Mouse (Mus musculus) thymus, postnatal 10 days (tissue): ENCODE results near the gene 1110008L16Rik.
"Not testable (repeated sequence)": the region's sequence is repeated elsewhere in the genome, so short reads cannot be mapped to it uniquely, and the experiment has no call there.

ENCODE experiments used
- DNase-seq, 2 experiments: peaks; one replicate each; pipeline ENCODE4 v3.0.0; 2021; ENCODE audit warnings: low spot score in 2 of 2

The 1110008L16Rik gene

DNA sequence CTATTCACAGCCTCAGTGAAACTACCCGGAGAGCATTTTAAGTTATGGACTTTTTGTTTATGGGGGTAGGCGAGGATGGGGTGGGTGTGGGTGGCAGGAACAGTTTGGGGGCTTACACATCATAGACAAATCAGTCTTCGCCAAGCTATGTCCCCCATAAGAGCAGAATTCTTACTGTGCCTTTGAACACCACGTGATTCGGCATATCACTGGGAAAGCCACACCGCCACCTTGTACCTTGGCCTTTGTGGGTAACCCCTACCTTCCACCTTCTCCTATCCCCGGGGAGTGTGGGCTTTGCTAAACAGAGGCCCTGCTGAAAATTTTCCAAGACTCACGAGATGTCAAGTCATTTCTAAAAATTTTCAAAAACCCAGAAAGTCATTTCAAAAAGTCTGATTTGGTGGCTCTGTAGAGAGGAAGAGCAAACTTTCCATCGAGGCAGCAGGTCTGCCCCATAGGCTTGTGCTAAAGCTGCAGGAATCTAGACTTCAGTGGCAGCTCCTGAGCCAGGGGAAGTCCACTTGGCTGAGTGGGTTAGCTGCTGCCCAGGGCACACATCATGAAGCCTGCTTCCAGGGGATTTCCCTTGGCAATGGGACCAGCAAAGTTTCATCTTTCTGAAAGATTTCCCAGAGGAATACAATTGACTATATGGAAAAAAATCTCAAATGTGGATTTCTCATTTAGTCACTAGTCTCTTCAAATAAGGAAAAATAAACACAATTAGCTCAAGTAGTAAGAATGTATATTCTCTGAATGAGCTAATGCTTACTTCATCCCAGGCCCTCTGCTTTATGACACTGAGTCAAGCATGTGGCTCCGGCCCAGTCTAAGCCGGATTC lies 93.6 kb downstream of the 1110008L16Rik start:
- DNase-seq = no peak

DNA sequence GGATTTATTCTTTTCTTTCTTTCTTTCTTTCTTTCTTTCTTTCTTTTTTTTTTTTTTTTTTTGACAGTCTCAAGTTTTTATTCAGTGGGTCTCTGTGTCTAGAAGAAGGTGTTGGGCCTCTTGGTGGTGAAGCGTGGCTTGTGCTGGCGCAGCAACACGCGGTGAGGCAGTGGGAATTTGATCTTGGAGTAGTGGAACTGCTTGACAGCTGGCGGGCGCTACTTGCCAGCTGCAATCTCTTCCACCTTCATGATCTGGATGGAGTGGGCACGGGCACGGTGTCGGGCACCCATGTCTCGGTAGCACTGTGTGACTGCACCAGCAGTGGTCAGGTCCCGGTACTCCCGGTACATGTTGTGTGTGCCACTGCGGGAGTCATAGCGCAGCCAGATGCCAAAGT lies 96.2 kb downstream of the 1110008L16Rik start:
- not testable (repeated sequence) for DNase-seq

DNA sequence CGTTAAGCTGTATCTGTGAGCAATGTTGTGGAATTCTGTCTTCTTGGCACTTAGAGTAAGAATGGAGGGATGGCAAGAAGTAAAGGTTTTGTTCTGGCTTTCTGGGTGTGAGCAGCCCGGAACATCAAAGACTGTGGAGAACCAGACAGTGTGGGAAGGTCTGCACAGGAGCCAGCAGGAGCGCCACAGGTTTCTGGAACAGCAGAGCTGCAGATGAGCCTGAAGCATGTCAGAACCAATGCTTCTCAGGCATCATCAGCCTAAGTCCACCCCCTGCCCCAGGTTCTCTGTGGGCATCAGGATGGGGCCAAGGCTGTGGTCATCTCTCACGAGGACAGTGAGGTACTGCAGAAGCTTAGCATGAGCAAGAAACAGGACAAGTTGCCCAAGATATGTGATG lies 97.2 kb downstream of the 1110008L16Rik start:
- DNase-seq = no peak

DNA sequence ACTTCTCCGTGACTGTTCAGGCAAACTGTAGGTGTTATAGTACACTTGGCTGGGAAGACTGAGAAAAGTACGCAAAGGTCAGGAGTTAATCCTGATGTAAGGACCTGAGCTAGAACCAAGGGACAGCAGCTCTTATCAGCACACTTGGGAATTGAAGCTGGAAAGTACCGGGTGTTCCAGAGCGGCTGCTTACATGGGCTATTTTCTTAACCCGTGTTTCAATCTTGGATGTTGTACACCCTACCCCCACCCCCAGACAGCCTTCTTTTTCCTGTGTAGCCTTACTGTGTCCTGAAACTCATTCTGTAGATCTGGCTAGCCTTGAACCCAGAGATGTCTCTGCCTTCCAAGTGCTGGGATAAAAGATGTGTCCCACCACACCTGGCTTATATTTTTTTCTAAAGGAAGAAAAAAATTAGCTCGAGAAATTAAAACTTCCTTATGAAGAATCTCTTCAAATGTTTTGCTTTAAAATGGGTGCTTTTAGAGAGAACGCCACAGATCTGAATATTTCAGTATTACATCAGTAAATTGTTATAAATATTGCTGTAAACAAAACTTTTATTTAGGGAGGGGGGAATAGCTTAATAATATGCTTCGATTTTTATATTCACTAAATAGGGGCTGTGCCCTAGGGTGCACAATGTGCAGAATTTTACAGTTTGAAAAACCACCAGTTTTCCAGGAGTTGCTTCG lies 98.3 kb downstream of the 1110008L16Rik start:
- no peak for DNase-seq

DNA sequence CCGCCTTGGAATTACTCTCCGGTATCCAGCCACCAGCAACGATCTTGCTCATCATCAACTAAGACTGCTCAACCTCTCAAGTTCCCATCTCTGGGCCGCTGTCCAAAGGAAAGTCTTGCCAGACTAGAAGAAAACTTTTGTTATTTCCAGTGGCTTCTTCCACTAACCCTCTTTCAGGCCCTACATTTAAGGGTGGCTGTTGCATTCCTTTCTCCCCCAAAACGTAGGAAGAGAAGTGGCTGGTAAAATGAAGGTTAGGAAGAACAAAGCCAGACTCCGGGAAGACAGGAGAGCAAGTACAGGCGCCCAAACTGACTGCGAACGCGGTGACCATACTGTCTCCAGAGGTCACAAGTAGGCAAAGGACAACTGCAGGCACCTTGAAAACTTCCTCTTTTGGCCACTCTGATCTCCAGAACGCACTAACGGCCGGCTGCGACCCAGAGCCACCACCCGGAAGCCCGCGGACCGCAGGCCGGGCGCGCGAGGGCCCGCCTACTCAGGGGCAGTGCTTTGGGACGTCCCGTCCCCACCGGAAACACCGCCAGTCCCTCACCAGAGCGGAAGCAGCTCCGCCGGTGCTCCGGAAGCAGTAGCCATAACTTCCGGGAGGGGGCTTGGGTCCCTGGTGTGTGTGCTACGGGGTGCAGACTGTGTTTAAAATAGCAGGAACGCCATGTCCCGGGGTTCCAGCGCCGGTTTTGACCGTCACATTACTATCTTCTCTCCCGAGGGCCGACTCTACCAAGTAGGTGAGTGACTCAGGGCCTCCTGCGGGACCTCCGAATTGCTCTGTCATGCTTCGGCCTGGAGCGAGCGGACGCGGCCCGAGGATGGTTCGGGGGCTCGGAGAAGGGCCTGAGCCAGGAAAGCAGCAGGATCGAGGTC lies 99.1 kb downstream of the 1110008L16Rik start:
- peak; percentile 87 to 90 for DNase-seq

DNA sequence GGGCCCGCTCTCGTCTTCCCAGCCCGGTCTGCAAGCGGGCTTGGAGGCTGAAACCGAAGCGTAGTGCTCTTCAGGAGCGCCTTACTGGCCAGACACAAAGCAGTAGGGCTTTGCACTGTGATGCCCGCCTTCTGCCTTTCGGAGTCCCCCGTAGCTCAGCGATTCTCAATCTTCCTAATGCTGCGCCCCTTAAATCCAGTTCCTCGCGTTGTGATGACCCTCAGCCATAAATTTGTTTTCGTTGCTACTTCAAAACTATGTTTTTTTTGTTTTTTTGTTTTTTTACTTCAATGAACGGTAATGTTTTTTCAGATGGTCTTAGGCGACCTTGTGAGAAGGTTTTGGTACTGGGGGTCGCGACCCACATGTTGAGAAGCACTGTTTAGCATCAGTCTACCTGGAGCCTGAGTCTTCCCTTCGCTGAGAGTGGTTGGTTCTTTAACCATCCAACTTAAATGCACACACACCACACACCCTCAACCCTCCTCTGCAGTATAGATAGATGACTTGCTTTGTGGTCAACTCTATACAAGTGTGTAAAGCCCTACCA lies 99.8 kb downstream of the 1110008L16Rik start:
- DNase-seq = no peak

DNA sequence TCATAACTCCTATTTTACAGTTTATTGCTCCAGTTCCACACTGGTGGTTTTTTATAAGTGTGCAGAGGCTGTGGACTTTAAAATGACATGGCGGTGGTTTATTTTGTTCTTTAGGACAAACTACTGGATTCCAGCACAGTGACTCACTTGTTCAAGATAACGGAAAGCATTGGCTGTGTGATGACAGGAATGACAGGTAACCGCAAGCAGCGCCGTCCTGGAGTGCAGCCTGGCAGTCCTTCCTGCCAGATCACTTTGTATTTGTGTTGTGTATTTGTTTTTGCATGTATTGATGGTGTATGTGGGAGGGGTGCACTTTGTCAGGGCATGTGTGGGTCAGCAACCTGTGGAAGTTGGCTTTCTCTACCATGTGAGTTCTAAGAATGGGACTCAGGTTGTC lies 108.5 kb downstream of the 1110008L16Rik start:
- DNase-seq = no peak

DNA sequence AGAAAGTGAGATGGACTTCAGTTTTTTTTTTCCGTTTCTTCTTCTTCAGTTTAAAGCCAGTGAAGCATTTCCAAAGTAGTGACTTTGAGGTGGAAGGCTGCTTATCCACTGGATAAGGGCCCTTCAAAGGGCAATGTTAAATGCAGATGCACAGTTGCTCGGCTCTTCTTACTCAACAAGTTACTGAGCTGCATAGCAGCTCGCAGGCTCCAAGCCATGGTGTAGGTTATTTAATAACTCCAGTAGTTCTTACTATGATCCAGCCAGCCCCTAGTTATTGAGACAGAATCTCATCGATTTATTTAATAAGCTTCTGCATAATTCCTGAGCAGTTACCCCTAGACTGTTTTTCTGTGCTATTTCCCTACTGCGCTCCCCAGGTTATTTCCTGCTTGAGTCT lies 115.9 kb downstream of the 1110008L16Rik start:
- no peak for DNase-seq

DNA sequence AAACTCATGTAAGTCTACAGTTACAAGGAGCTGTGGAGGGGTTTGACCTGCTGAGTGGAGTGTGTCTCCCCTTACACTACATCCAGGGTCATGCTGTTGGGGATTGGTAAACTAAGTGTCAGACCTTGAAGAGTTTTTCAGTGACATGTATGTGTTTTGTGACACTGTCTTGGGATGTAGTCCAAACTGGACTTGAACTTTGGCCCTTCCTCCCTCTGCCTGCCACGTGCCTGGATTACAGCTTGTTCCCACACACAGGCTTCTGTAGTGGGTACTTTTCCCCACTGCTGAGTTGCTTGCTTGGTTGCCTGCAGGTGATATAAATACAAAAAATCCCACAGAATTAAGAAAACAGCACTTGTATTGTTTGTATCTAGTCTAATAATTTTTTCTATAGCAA lies 116.4 kb downstream of the 1110008L16Rik start:
- no peak for DNase-seq

DNA sequence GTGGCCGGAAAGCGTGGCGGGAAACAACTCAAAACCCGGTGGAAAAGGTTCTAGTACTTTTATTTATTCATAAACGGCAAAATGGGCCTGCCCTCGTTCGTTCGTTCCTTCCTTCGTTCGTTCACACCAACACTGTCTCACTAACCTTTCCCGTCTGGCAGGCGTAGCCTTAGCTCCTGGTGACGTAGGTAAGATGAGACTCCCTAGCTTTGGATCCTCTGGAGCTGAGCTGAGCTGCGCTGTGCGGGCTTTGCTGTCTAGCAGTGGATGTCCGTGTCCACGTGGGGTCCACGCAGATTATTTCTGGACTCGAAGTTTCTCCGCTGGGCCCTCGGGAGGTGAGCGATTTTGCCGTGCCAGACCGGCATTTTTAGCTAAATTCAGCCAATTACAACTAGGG lies 120.8 kb downstream of the 1110008L16Rik start:
- DNase-seq = no peak

DNA sequence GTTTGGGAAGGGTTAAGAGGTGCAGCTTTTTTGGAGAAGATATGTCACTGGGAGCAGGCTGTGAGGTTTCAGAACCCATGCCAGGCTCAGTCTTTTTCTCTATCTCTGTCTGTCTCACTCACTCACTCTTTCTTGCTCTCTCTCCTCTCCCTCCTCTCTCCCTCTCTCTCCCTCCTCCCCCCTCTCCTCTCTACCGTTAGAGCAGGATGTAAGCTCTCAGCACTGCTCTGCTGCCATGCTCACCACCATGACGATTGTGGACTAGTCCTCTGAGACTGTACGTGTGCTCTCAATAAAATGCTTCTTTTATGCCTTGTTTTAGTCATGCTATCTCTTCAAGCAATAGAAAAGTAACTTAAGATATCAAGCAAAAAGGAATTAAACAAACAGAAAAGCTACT lies 122.7 kb downstream of the 1110008L16Rik start:
- peak; percentile 45 to 50 for DNase-seq

DNA sequence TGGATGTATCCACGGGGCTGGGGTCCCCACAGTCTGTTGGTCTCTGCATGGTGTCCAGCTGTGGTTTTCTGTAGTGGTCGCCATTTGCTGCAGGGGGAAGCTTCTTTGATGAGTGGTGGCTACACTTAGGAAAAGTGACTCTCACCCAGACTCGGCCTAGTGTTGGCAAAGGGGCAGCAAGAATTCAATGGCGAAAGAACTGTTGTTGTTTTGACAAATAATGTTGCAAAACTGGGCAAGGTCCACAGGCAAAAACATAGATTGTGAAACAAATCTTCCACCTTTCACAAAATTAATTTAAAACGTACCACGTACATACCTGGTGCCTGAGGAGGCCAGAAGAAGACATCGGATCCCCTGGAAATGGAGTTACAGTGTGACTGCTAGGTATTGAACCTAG lies 126.9 kb downstream of the 1110008L16Rik start:
- DNase-seq = no peak

DNA sequence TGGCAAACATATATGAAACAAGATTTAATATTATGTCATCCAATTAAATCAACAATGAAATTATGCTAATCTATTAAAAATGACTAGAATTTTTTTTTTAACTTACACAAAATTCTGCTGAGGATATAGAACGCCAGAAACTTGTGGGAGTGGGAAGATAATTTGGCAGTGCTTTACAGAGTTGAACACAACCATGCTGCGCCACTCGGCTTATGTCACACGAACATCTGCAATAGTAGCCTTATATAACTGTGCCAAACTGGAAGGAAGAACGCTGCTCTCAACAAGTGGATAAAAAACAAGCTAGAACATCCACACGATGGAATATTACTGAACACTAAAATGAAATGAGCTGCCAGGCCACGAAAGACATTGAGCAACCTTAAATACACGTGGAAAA lies 129.8 kb downstream of the 1110008L16Rik start:
- no peak for DNase-seq

DNA sequence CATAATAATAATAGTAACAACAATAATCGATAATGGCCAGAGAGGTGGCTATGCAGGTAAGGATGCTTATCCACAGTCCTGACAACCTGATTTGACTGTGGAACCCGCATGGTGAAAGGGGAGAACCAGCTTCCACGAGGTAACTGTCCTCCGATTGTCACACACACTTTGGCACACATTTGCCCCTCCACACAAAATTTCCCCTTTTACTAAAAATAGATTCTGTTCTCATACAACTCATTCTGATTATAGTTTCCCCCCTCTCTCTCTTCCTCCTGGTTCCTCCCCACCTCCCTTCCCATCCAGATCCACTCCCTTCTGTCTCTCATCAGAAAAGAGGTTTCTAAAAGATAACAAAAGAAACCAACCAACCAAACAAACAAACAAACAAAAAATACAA lies 130.6 kb downstream of the 1110008L16Rik start:
- DNase-seq = no peak
